Mouse (Mus musculus) kidney, postnatal 25 days (tissue): Measurements from ENCODE around the gene Scn5a.
A peak's percentile ranks its signal among the peaks of the same experiment; 100 is the strongest.

ENCODE experiments used
- DNase-seq, 2 experiments: peaks; one replicate each; pipeline ENCODE4 v3.0.0; 2021; ENCODE audit warnings: mixed read lengths in 2 of 2

Gene Scn5a

DNA sequence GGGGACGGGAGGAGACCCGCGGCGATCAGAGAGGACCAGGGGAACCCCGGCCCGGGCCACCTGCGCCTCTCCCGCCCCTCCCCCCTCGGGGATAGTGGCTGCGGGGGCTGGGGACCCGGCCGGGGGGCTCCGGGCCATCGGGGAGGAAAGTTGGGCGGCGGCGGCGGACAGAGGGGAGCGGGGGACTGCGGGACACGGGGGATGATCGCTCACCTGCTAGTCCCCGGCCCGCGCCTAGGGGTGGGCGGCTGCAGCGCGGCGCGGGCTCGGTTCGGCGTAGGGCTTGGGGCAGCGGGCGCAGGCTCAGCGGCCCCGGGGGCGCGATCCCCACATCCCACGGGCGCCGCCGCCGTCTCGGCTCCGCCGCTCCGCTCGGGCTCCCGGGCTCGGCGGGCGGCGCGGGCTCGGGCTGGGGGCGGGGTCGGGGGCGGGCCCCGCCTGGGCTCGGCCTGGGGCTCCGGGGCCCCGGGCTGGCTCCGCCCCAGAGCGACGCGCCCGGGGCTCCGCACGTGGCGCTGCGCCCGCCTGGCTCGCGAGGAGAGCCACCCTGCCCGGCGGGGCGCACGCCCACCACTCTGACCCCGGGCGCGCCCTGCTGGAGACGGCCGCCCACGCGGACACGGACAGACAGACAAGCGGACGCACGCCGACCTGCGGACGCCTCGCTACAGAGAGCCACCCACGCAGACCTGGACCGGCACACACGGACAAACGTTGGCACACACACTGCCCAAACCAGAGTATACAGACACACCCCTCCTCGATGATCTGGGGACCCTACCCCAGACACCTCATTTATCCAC, at the start of gene Scn5a:
Scn5a (minus strand) TSS at position 381 of the 803 bp plus-strand sequence.
- no peak for DNase-seq

GRCm38 (mm10) chr9:119627227-119627626, 48.4 kb upstream of the Scn5a start:
- DNase-seq, result no peak

DNA sequence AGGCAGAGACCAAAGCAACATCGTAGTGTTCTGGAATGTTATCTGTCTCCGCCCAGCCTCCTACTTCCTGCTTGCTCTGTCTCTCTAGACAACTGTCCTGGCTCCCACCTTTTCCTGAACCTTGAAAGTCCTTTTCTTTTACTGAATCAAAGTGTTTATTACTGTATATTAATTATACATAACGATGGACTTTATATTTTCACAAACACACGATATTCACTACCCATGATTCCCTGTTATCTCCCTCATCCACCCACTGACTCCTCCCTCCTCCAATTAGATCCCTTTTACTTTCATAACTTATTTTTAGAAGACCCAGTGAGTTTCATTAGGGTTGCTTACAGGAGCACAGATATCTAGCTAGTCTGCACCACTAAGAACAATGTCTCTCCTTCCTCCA, 45.3 kb upstream of the Scn5a start:
- DNase-seq, result no peak

- no peak for DNase-seq
These were observed 36.0 kb upstream of the Scn5a start for GRCm38 (mm10) chr9:119614798-119615197.

- no peak for DNase-seq
These were observed 31.8 kb upstream of the Scn5a start for GRCm38 (mm10) chr9:119610563-119611166.

DNA sequence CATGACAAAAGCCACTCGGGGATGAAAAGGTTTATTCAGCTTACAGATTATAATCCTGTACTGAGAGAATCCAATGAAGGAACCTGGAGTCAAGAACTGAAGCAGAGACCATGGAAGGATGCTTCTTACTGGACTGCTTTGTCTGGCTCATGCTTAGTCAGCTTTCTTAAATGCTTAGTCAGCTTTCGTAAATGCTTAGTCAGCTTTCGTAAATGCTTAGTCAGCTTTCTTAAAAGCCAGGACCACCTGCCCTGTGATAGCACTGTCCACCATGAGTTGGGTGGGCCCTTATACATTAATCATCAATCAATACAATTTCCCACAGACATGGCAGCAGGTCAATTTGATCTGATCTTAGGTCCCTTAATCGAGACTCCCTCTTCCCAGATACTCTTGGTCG, 28.1 kb upstream of the Scn5a start:
- no peak for DNase-seq

DNA sequence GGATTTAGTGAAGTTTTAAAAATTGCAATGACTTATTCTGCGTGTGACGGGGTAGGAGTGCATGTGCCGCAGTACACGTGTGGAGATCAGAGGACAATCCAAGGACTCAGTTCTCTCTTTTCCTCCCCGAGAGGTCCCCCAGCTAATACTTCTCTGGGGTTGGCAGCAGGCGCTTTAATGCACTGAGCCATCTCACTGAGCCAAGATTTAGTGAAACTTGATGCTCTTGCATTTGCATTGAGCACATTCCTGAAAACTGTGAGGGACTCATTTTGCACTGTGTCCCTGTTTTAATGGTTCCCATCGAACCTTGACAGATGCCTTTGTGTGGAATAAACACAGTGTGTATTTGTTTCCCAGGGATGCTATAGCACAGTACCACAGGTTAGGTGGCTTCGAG, 25.8 kb upstream of the Scn5a start:
- no peak for DNase-seq

DNA sequence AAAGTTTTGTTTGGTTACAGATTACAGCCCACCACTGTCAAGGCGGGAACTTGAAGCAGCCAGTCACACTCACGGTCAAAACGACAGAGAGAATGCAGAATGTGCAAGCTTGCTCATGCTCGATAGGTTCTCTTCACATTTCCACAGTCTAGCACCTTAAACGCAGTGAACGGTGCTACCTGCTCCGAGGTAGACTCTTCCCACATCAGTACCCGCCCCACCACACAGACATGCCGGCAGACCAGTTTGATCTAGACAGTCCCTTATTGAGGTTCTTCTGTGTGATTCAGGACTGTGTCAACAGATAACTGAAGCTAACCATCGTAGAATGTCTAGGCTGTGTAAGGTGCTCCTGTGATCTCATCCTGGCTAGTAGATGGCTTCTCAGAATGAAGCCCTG, 19.7 kb upstream of the Scn5a start:
- DNase-seq, result no peak

DNA sequence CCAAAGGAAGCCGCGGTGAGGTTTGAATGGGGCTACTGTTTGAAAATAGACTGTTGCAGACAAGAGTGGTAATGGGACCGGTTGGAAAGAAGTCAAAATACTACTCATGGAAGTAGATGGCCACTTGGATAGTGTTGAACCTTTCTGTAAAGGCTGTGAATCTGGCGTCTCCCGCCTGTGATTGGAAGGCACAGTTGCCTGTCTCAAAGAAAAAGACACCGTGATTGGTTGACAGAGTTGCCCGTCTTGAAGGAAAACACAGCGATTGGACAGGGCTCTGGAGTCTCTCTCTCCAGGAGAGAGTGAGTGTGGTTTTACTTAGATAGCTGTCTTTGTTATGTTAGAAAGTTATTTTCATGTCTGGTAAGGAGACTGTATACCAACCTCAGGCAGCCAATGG, 18.5 kb upstream of the Scn5a start:
- no peak for DNase-seq

DNA sequence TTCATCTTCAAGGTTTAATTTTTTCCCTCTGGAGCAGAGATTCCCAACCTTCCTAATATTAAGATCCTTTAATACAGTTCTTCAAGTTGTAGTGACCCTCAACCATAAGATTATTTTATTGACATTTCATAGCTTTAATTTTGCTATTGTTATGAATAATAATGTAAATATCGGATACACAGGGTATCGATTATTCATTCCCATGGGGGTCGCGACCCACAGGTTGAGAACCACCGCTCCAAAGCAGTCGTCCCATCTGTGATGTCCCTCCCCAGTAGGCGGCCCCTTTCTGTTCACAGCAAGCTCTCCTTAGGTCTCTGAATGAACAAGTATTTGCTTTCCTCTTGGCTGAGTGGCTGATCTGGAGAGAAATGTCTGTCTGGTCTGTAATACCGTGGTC, 10.8 kb upstream of the Scn5a start:
- DNase-seq, result no peak

DNA sequence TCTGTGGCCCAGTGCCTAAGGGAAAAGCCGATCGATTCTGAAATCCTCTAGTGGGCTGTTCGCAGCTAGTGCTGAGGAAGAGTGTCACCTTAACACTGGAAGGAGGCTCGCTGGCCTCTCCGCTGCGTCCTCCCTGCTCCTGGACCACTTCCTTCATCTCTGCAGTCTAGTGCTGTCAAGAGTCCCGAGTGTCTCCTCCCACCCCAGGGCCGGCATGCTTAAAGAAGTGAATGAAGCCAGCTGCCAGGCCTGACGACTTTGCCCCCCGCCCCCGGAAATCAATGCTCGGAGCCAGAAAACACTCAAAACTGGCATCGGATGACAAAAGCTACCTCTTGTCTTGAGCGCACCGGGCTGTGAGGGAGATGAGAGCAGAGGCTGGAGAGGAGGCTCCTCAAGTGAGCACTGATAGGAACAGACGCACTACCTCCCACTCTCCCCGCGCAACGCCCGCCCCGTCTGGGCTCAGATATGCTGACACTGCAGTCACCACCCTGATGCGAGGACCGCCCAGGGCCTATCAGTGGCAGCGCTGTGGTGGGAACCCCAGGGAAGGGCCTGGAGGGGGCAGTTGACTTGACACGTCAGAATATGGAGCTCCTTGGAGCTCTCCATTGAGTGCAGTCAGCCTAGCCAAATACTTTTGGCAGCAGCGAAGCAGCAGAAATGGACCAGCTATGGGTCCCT, 10.1 kb upstream of the Scn5a start:
- no peak for DNase-seq

- DNase-seq, result peak; percentile 77 to 78
These were observed 1.9 kb upstream of the Scn5a start for GRCm38 (mm10) chr9:119580668-119581067.

DNA sequence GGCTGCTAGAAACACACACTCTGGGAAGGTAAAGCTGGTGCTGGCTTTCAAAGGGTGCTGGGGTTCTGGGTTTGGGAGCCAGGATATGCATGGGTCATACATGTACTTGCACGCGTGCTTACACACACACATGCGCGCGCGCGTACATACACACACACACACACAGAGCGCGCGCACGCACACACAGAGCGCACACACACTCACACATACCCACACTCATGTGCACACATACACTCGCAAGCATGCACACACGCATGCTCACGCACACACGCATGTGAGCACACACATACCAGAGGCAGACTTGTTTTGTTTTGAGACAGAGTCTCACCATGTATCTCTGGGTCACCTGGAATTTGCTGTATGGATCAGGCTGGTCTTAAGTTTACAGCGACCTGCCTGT, 1.4 kb upstream of the Scn5a start:
- no peak for DNase-seq

- no peak for DNase-seq
These were observed 543 bp downstream of the Scn5a start for GRCm38 (mm10) chr9:119578311-119578635.

DNA sequence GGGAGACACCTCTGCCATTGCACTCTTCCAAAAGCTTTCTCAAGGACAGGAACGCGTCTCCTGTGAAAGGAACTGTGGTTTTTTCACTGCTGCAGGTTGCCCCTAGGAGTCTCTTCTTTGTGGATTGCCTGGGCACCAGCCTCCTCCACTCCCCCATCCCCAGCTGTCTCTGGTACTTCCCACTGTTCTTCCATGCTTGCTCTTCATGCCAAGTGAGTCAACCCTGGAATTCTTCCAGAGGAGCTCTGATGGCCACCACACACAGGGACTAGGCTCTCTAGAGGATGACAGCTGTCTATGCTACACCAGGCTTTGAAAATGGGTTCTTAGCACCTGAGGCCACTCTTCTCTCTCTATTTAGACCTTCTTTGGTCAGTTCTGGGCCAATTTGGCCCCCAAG, 1.8 kb downstream of the Scn5a start:
- DNase-seq, result no peak

GRCm38 (mm10) chr9:119575732-119576131, 3.1 kb downstream of the Scn5a start:
- DNase-seq, result no peak

GRCm38 (mm10) chr9:119574366-119574765, 4.5 kb downstream of the Scn5a start:
- DNase-seq, result no peak

DNA sequence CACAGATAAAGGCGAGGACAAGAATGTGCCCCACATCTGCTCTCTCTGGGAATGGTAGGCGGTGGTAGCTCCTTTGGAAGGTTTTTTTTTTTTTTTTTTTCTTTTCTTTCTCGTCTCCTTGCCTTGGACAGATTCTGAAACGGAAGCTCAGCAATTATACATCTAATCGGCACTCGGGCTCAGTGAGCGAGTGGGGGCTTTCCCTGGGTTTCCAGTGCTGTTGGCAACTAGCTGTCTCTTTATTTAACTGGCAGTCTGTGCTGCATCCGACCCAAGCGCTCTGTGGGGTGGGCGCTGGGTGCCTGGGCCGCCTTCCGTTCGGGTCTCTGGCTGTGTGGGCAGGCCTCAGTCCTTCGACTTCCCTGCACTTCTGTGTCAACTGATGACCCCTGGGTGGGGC, 5.8 kb downstream of the Scn5a start:
- no peak for DNase-seq

DNA sequence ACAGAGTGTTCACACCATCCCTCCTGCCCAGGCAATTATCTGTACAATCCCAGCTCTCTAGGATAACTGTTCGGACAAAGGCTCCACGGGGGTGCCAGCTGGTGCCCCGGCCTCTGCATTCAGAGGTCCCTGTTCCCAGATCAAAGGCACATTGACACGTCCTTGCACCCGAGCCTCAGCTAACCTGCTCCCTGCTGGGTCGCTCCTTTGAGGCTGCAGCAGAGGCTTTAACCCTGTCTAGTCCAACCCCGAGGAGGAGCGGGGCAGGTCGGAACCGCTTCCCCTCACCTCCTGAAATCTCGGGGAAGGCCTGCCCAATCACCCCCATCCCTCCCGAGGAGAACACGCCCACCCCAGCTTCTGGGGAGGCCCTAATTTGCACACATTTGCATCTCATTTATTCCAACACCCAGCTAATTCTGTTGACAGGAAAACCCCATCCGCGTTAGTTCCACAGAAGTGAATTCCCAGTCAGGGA, 7.4 kb downstream of the Scn5a start:
- no peak for DNase-seq

- no peak for DNase-seq
These were observed 8.2 kb downstream of the Scn5a start for GRCm38 (mm10) chr9:119570652-119571051.

- DNase-seq, result no peak
These were observed 10.1 kb downstream of the Scn5a start for GRCm38 (mm10) chr9:119568732-119569131.

GRCm38 (mm10) chr9:119567800-119568199, 11.0 kb downstream of the Scn5a start:
- DNase-seq, result no peak

GRCm38 (mm10) chr9:119566214-119566613, 12.6 kb downstream of the Scn5a start:
- no peak for DNase-seq

DNA sequence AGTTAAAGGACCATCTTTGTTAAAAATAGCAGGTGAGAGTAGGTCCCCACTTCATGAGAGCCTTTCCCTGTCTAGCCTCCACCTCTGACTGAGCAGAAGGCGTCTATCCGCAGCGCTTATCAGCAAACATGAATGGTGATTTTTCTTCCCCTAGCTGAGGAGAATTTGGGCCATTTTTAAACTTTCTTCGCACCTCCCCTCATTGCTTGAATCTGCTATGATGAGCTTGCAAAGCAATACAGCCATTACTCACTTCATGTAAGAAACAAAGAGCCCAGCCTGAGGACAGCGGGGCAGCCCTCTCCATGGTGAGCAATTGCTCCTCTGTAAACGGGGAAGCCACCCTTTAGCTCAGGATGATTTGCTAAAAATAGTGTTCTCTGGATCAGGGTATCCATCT, 14.0 kb downstream of the Scn5a start:
- no peak for DNase-seq
